Mouse (Mus musculus) gastrocnemius, postnatal 4 days (tissue): ENCODE measurements around the gene Trpv4. TPM values are rescaled to one million over a fixed set of nuclear protein-coding genes. Genes with fewer than 3 reads are reported as not detected.

Experiments used
- DNase-seq, 2 experiments: peaks; one replicate each; pipeline ENCODE4 v3.0.0; 2021 to 2022; ENCODE audit warnings: low spot score in 2 of 2, mixed read lengths in 2 of 2
- total RNA-seq, 2 experiments: library from RNA; stranded (reverse); gene quantifications; 2 replicates each; pipeline ENCODE4 v1.2.3; 2021

The Trpv4 gene
- total RNA-seq, 2 experiments from 2014 or later: 1.6 to 1.8 TPM

DNA sequence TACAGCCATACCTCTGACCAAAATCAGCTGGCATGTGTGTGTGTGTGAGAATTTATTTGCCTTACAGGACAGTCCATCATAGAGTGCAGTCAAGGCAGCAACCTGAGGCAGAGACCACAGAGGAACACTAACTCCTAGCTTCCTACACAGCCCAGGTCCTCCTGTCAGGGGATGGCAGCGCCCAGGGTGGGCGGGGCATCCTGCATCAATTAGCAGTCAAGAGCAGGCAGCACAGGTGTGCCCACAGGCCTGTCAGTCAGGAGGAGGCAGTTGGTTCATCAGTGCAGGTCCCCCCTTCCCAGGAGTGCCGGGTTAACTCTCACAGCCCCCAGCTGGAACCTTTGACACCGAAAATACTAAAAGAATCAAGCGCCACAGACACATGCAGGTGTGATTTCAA, 10.8 kb upstream of the Trpv4 start:
- DNase-seq: no peak

DNA sequence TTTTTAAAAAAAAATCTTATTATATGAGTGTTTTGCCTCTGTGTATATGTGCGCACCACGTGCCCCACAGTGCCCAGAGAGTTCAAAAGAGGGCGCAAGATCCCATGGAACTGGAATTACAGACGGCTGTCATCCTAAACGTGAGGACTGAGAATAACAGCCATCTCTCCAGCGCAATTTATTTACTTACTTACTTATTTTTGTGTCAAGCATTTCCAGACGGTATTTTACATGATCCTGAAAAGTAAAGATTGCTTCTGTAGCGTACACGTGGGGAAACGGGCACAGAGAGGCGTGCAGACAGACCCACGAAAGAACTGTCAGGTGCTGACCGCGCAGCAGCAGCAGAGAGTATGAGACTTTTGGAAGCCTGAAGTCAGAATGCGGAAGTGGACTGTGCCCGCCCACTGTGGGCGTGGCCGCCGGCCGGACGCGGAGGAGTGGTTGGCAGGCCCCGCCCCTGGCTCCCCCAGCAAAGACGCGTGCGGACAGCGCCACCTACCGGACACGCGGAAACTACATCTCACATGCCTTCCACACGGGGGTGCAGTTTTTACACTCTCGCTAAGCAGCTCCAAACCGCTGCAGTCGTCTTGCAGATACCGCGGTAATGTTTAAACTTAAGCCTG, 9.1 kb upstream of the Trpv4 start:
- peak; percentile 98 to 99 for DNase-seq

DNA sequence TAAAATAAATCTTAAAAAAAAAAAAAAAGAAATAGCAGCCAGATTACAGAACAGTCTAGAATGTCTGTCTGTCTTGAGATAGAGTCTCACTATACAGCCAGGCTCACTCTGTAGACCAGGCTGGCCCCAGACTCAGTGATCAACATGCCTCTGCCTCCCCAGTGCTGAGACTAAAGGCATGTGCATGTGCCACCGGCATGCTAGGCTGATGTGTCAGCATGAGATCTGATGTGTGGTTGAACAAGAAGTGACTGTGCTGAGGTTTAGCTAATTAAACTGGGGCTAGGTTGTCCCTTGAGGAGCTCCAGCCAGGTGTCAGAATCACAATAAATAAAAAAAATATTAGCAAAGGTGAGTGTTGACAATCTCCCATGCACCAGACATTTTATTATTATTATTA, 8.4 kb upstream of the Trpv4 start:
- no peak for DNase-seq

DNA sequence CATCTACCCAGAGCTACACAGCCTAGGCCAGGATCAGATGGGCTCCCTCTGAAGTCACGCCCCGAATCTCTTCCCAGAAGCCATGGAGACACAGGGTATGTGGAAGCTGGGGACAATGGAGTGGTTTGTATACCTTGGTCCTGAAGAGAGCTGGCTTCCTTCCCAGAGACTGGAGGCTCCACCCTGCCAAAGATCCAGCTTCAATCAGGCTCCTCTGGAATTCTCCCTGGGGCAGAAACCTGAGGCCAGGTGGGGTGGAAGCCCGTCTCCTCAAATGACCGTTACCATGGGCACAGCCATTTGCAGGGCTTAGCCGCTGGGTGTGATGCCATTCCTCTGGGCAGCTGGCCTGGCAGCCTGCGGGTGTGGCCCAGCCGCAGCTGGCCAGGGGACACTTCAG, 6.5 kb upstream of the Trpv4 start:
- no peak for DNase-seq

DNA sequence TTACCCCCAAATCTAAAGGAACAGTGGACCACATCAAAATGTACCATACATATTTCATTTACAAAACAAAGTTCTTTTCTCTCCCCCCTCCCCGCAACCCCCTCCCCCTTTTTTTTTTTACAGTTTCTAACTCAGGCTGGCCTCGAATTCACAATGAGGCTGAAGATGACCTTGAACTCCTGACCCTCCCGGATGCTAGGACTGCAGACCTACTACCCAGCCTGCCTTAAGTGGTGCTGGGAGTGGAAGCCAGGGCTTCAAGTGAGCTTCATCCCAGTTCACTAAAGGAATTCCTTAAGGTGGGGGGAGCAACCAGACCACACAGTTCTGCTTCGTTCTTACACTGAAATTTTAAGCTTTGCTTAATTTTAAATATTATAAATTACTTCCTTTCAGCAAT, 5.9 kb upstream of the Trpv4 start:
- no peak for DNase-seq

DNA sequence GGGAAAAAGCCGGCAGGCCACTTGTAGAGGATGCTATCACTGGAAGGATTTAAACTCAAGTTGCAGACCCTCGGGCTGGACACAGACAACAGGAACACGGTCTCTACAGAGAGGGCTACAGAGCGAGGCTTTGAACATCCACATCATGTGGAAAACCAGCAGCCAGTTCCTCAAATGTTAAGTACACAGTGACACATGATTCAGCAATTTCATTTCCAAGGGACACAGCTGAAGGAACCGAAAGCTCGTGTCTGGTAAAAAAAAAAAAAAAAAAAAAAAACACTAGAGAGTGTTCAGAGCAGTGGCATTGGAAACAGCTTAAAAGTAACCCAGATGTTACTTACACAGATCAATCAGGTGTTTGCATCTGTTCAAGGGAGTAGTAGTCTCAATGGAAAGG, 2.8 kb upstream of the Trpv4 start:
- DNase-seq: no peak

DNA sequence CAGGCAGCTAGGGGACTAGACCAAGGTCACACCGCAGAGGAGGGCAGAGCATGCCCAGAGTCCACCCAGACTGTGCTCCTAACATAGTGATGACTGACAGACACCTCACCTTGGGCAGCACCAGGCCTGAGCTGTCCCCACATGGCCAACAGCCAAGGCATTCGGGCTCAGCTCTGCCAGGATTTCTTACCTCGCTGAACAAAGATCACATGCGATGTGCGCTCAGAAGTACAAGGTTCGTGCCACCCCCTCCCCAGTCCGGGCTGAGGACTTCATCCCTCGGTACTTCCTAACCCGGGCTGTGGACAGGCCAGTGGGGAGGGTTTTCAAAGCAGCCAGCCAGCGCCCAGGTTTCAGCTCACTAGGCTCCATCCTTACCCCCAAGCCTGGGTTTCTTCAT, 795 bp downstream of the Trpv4 start:
- DNase-seq: no peak

DNA sequence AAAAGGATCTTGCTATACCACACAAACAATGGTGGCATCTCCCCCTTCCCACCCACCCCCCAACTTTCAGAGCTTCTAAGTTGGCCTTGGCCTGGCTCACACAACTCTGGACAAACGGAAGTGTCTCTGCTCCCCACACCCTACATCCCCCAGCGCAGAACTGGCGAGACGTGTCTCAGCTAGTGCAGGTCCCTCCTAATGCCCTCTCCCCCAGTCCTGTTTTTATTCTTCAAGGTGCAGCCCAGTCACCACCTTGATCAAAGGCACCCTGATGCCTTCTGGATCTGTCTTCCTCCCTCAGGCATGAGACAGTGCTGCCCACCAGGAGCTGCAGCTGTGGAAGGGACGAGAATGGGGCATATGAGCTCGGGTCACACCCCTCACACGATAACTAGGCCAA, 1.9 kb downstream of the Trpv4 start:
- no peak for DNase-seq

DNA sequence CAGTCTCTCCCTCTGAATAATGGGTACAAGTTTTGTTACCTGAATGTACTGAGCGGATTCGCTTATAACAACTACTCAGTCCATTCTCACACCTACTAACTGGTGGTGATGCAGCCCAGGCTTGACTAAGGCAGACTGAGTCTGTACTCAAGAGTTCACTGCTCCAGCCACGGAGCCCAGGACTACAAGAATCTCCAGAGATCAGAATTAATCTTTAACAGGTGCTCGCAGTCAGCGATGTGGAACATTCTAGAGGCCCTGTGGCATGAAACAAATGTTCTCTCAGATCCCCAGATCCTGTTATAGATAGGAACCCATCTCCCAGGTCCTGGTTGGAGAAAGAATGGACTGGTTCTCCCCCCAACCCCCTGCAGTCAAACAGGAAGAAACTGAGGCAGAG, 2.5 kb downstream of the Trpv4 start:
- DNase-seq: no peak

DNA sequence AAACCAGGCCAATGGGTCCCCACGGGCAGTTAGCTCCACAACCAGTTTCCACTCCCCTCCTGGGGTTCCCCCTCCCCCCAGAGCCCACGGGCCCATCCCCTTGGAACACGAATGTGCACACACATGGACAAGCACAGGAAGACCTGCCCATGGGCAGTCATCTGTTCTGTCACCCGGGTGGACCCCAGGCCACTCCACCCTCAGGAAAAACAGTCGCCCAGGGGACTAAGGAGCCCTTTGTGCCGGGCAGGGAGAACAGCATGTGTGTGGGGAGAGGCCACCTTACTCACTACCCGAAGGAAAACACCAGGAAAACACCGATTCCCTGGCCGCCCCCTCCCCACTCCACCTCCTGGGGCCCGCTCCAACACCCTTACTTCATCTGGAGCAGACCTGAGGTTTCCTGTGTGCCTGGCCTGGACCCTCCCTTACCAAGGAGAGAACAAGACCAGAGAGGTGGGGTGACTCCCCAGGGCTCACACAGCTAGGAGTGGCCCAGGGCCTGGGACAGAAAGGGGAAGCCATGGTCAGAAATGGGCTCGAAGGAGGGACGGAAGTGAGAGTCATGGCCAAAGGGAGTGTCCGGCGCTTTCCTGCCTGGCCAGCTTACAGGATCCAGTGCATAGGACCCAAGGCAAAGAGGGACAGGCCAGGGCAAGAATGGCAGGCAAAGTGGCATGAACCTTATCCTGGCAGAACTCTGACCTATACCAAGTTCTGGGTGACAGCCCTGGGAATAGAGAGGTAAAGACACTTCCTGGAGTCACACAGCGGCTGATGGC, 4.4 kb downstream of the Trpv4 start:
- DNase-seq: no peak

DNA sequence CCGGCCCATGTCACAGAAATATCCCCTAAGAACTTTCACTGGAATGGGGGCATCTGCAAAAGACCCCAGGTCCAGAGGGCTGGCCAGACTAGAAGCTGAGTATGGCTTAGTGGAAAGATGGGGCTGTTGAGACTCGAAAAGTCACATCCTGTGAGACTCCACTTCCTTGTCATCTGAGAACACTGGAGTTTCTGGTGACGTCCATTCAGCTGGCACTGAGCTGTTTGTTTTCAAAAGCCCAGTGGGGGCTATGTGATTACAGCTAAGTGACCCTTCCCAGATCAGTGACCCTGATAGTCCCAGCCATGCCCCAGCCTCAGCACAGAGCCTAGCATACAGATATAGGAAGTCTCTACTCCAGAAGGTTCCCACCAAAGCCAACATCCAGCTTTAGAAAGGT, 6.8 kb downstream of the Trpv4 start:
- DNase-seq: no peak

DNA sequence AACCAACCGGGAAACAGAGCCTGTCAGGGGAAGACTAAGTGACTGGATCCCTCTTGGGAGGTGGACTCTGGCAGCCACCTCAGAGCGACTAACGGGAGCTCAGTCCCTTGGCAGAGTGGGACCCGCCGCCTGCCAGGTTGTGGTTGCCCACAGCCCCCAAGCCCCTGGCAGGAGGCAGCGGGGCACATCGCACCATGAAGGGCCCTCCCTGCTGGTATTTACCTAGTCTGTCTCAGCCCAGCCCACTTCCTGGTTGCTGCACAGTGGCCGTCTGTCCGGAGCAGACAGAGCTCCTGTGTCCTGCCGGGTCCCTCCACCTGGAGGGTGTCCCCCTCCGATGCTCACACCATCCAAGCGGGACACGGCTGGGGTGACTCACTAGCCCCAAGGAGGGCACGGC, 7.2 kb downstream of the Trpv4 start:
- no peak for DNase-seq

DNA sequence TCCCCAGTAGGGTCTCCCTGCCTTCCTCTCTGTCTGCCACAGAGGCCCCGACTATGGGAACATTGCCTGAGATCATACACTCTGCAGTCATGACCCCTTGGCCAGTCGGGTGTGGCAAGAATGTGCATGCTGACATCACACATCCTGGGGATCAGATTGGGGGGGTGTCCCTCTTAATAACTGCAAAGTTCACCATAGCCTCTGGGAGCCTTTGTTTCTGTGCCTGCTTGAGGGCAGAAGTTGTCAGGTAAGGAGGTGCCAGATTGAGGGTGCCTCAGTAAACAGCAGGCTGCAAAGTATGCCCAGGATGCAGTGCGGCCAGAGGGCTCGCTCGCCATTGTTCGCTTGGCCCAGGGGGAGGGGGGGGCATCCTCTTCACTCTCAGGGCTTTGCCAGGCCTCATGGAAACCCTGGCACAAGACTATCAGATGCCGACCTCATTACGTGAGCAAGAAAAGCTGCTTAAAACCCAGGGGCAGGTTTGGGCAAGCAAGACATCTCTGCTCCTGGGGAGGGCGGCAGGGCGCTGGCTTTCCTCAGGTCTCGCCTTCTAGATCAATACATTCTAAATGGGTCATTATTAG, 9.4 kb downstream of the Trpv4 start:
- no peak for DNase-seq

DNA sequence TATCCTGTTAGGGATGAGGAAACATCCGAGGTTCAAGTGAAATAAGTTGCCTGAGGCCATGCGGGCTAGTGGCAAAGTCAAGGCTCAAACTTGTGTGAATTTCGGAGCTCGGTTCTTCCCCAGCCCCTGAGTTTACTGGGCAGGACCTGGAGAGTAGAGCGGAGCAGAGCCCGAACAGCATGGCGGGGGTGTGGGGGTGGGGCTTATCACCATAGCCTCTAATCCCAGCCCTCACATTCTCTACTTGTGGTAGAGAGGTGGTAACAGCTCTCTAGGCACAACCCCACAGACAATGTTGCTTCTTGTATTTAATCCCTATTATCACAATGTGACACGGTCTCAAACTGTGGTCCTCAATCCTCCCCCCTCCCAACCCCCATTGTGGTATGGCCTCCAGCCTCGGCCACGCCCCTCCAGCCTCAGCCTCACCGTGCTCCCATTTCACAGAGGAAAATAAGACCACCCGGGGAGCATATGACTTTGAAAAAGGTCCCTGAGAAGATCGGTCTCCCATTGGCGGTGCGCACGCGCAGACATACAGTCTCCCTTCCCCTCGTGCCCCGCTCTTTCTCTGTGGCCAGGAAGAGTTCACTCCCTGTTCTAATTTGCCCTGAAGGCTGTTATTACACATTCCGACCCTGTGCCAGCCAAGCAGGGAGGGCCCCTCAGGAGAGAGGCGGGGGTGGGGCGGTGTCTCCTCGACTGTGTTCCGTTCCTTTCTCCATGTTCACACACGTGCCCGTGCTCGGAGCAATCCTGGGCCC, 10.8 kb downstream of the Trpv4 start:
- DNase-seq: no peak

DNA sequence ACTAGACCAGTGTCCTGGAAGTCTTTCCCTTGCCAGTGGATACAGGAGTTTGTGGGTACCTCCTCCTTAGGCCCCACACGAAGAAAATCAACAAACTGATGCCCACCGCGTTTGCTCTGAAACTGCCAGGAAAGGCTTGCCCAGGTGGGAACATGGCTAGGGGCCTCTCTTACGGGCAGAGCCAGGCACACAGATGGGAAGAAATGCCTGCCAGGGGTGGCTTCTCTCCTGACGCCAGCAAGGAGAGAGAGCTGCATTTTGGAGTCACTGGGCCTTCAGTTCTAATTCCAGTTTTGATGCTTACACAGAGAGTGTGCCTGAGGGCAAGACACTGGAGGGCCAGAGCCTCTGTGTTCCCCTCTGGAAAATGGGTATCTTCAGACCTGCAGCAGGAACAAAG, 12.3 kb downstream of the Trpv4 start:
- no peak for DNase-seq

DNA sequence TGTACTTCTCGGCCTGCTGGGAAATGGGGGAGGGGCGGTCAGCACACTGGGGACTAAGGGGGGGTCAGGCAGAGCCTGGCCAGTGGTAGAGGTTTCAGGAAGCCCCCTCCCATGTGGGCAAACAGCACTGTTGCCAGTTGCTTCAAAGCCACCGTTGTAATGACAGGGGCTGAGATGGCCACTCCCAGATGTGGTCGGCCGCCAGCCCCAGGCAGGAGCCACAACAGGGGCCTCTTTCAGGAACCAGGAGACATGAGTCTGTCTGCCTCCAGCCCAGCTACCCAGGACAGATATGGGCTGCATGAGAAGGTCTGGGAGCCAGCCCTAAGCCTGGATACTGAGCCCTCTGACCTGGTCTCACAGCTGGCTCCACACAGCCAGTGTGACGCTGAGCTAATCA, 13.3 kb downstream of the Trpv4 start:
- no peak for DNase-seq

DNA sequence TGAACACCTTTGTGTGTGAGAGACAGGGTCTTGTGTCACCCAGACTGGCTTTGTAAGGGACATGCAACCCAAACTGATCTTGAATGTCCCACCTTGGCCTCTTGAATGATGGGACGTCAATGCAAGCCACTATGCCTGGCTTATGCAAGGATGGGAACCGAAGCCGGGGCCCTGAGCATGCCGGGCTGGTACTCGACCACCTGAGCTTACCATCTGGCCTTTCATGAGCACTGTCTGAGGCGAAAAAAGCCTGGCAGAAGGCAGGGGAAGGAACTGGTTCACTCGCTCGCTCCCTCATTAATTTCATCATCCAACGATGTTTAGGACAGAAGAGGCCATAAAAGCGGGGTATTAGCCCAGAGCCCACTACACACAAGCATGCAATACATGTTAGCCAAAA, 17.4 kb downstream of the Trpv4 start:
- DNase-seq: no peak

DNA sequence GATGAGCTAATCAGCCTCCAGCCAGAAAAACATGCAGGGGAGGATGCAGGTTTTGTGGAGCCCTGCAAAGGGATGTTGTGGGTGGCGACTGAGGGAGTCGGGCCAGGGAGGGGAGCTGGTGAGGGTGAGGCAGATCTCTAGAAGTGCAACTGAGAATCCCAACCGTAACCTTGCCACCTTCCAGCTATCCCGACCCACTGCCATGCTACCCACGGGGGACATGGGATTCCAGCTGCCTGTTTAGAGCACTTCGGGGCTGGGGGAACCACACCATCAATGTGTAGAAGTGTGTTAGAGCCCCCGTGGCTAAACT, 18.6 kb downstream of the Trpv4 start:
- no peak for DNase-seq

DNA sequence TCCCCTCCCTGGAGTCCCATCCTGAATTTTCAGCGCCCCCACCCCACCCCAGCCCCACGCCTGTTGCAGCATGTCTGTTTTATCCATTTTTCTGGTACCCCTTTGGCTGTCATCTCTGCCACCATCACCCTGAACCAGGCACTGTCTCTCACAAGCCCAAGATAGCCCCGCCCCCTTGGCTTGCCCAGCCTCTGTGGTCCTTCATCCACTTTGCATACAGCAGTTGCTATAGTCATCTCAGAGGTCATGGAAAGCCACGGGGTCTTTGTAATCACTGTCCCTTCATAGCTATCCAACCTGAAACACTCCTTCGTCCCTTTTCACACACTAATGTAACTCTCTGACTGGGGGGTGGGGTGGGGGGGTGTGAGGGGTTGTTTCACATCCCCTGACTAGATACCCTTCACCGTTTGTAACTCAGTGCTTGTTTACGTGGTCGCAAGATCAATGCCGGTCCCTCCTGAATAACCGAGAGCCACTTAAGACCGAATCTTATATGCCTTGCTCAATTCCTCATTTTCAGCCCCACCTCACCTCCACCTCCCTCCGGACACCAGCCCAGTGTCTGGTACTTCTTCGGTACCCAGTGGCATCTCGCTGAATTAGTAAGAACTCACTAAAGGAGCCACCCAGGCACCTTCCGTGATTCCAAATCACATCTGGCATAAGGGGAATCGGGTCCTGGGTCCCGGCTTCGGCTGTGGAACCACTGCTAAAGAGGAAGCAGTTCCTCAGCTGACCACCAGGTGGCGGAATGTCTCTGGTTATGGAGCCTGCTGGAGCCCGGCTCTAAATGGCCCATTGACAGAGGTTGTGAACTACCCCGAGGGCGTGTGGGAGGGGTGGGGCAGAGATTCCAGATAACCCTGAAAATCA, 19.2 kb downstream of the Trpv4 start:
- peak; percentile 85 to 86 for DNase-seq

DNA sequence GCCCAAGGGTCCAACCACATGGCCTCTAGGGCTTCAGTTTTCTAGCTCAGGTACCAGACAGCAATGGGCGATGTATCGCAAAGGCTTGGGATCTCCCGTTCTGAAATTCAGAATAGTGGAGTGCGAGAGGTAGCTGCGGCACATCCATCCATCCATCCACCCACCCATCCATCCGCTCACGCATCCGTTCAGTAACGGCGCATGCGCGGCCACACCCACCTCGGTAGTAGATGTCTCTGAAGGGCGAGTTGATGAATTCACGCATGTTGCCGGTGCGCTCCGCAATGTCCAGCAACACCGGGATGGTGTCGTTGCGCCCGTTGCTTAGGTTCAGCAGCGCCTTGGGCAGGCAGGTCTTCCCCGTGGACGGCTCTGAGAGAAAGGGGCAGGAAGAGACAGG, 22.1 kb downstream of the Trpv4 start:
- DNase-seq: no peak

DNA sequence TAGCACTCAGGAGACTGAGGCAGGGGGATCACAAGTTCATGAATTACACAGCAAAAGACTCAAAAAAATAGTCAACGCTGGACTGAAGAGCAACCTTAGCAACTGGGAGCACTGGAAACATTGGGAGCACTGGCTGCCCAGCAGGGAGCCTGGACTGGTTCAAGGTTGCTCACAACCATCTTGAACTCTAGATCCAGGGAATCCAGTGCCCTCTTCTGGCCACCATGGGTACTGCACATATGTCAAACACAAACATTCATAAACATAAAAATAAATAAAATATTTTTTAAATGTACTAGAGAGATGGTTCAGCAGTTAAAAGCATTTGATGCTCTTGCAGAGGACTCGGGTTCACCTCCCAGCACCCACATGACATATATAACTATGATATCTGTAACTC, 26.9 kb downstream of the Trpv4 start:
- DNase-seq: no peak
